Mouse (Mus musculus) bone marrow macrophage, adult 2 months (primary cell): ENCODE measurements around the gene Moxd1.

ENCODE experiments used
- CTCF ChIP-seq: IDR thresholded peaks from 2 replicates; pipeline ENCODE4 v1.5.1; 2012; ENCODE audit warnings: low read depth, mild to moderate bottlenecking, low read length, moderate library complexity
- POLR2A ChIP-seq: IDR thresholded peaks from 2 replicates; pipeline ENCODE4 v1.6.1; 2012; ENCODE audit warnings: mild to moderate bottlenecking, low read depth, low read length, borderline replicate concordance

DNA sequence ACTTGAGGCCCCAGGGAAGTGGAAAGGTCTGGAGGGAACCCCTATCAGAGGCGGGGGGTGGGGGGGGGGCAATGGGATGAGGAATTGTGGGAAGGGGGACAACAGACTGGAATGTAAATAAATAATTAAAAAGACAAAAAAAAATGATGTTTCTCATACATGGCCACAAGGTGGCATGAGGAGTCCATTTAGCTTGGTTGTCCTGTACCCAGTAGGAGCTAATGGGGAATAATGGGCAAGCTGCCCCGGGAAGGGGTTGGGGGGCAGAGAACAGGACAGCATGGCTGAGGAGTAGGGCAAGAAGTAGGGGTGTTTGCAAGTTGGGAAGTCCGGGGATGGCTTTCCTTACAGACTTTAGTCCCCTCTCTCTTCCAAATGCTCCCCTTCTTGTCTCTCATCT, 109.5 kb downstream of the Moxd1 start:
- TF ChIP-seq CTCF (0 out of 2 replicates have a peak, but pooled peaks have one; percentile 13), POLR2A (no peak)
